Mouse (Mus musculus): ENCODE data around the gene Gm20388.

DNA sequence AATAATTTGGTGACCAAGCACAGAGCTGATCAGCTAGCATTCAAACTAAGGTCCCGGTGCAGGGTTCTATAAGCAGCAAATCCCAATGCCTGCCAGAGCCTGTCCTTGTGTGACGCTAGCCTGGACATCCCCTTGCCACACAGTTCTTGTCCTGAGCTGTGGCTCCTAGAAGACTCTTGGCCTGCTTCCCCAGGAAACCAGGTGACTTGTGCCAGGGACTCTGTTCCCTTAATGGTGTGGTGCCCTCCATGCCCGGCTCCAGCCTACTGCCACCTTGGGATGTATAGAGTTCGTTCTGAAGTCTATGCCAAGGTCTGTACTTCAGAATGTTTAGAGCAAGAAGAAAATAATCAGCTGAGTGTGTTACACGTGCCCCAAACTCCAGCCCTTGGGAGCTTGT is 775.9 kb downstream of the Gm20388 start:
- TF ChIP-seq CTCF (IDR thresholded peaks at IDR 0.05; ENCODE audit: low read depth): no peak
- TF ChIP-seq EP300 (optimal IDR thresholded peaks at IDR 0.05): no peak
